Mouse (Mus musculus) adrenal gland, postnatal 10 days (tissue): ENCODE results near the gene Cyp4x1. TPM values are rescaled to one million over a fixed set of nuclear protein-coding genes. Genes with fewer than 3 reads are reported as not detected.
"Not testable (repeated sequence)": the region's sequence is repeated elsewhere in the genome, so short reads cannot be mapped to it uniquely, and the experiment has no call there.

Experiments used
- DNase-seq: peaks from one replicate; pipeline ENCODE4 v3.0.0; 2021; ENCODE audit warnings: mixed read lengths
- long read RNA-seq, 2 experiments: library from polyadenylated mRNA; stranded (forward); transcript quantifications; one replicate each; pipeline ENCODE4 v2.0.0; 2021
- total RNA-seq, 2 experiments: library from RNA; stranded (reverse); gene quantifications; 2 replicates each; pipeline ENCODE4 v1.2.3; 2021

The Cyp4x1 gene
- total RNA-seq: under 1 TPM; 0.18 to 0.39 TPM
- long read RNA-seq, experiment 1, full-length matches to known transcripts: 1 of 1 reads
- long read RNA-seq, experiment 1, partial matches to known transcripts: 0 of 1 reads
- long read RNA-seq, experiment 1, other reads (novel, unspliced or antisense): 0 of 1 reads
- long read RNA-seq, experiment 2, full-length matches to known transcripts: 1 of 1 reads
- long read RNA-seq, experiment 2, partial matches to known transcripts: 0 of 1 reads
- long read RNA-seq, experiment 2, other reads (novel, unspliced or antisense): 0 of 1 reads

GRCm38 (mm10) chr4:115133621-115134295 lies at the start of gene Cyp4x1:
Gene Cyp4x1, minus strand, starts transcription at chr4:115134281.
- DNase-seq: no peak

GRCm38 (mm10) chr4:115176201-115176600 lies 42.1 kb upstream of the Cyp4x1 start:
- not testable (repeated sequence) for DNase-seq

GRCm38 (mm10) chr4:115174694-115175353 lies 40.7 kb upstream of the Cyp4x1 start:
- DNase-seq: no peak

- DNase-seq: not testable (repeated sequence)
Measured at GRCm38 (mm10) chr4:115158963-115159362, 24.9 kb upstream of the Cyp4x1 start.

GRCm38 (mm10) chr4:115154723-115155122 lies 20.6 kb upstream of the Cyp4x1 start:
- no peak for DNase-seq

GRCm38 (mm10) chr4:115134296-115134630 lies 182 bp upstream of the Cyp4x1 start:
- DNase-seq: no peak

- DNase-seq: no peak
Measured at GRCm38 (mm10) chr4:115133085-115133484, 996 bp downstream of the Cyp4x1 start.

- no peak for DNase-seq
Measured at GRCm38 (mm10) chr4:115124713-115125112, 9.4 kb downstream of the Cyp4x1 start.

GRCm38 (mm10) chr4:115123507-115123906 lies 10.6 kb downstream of the Cyp4x1 start:
- DNase-seq: no peak

GRCm38 (mm10) chr4:115121608-115122007 lies 12.5 kb downstream of the Cyp4x1 start:
- no peak for DNase-seq

GRCm38 (mm10) chr4:115121162-115121561 lies 12.9 kb downstream of the Cyp4x1 start:
- DNase-seq: no peak

GRCm38 (mm10) chr4:115119642-115120041 lies 14.4 kb downstream of the Cyp4x1 start:
- no peak for DNase-seq

GRCm38 (mm10) chr4:115113266-115113665 lies 20.8 kb downstream of the Cyp4x1 start:
- no peak for DNase-seq

- no peak for DNase-seq
Measured at GRCm38 (mm10) chr4:115111167-115111566, 22.9 kb downstream of the Cyp4x1 start.

- DNase-seq: no peak
Measured at GRCm38 (mm10) chr4:115103510-115103909, 30.6 kb downstream of the Cyp4x1 start.

- DNase-seq: peak; percentile 65
Measured at GRCm38 (mm10) chr4:115101682-115102081, 32.4 kb downstream of the Cyp4x1 start.

GRCm38 (mm10) chr4:115097146-115097496 lies 37.0 kb downstream of the Cyp4x1 start:
- DNase-seq: peak; percentile 14

GRCm38 (mm10) chr4:115096435-115097145 lies 37.5 kb downstream of the Cyp4x1 start:
- no peak for DNase-seq

GRCm38 (mm10) chr4:115095671-115096434 lies 38.2 kb downstream of the Cyp4x1 start:
- DNase-seq: peak; percentile 41

GRCm38 (mm10) chr4:115094056-115094455 lies 40.0 kb downstream of the Cyp4x1 start:
- no peak for DNase-seq

- DNase-seq: no peak
Measured at GRCm38 (mm10) chr4:115093331-115093864, 40.7 kb downstream of the Cyp4x1 start.

GRCm38 (mm10) chr4:115091806-115092205 lies 42.3 kb downstream of the Cyp4x1 start:
- DNase-seq: no peak
